Mouse (Mus musculus): ENCODE measurements around the gene Ankrd34c.

Ankrd34c gene

GRCm38 (mm10) chr9:89738295-89738694 lies at the start of gene Ankrd34c:
Gene Ankrd34c (minus strand): TSS chr9:89738475.
- DNase-seq (ENCODE audit: low spot score in 2 of 2): no peak

- DNase-seq (ENCODE audit: low spot score in 2 of 2): no peak
Measured at GRCm38 (mm10) chr9:89787532-89787931, 49.3 kb upstream of the Ankrd34c start.

- no peak for DNase-seq (ENCODE audit: low spot score in 2 of 2)
Measured at GRCm38 (mm10) chr9:89781395-89781927, 43.2 kb upstream of the Ankrd34c start.

DNA sequence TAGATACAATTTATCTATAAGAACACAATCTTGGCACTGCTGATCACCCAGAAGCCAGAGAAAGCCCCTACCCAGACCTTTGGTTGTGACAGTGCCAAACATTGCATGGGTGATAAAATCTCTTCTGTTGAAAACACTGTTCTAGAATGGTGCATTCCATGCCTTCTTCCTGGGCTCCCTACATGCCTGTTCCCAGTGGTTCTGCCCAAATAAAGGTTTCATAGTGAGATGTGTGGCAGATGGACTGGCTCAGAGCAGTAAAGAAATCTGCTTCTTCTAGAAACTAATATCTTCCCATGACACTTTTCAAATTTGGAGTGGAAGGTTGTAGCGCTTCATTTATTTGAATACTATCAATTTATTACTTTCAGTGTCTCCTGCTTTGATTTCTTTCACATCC lies 41.0 kb upstream of the Ankrd34c start:
- DNase-seq (ENCODE audit: low spot score in 2 of 2): no peak

- no peak for DNase-seq (ENCODE audit: low spot score in 2 of 2)
Measured at GRCm38 (mm10) chr9:89771153-89771552, 32.9 kb upstream of the Ankrd34c start.

GRCm38 (mm10) chr9:89762017-89762416 lies 23.7 kb upstream of the Ankrd34c start:
- no peak for DNase-seq (ENCODE audit: low spot score in 2 of 2)

GRCm38 (mm10) chr9:89758569-89758968 lies 20.3 kb upstream of the Ankrd34c start:
- DNase-seq (ENCODE audit: low spot score in 2 of 2): no peak

- no peak for DNase-seq (ENCODE audit: low spot score in 2 of 2)
Measured at GRCm38 (mm10) chr9:89758139-89758538, 19.9 kb upstream of the Ankrd34c start.

DNA sequence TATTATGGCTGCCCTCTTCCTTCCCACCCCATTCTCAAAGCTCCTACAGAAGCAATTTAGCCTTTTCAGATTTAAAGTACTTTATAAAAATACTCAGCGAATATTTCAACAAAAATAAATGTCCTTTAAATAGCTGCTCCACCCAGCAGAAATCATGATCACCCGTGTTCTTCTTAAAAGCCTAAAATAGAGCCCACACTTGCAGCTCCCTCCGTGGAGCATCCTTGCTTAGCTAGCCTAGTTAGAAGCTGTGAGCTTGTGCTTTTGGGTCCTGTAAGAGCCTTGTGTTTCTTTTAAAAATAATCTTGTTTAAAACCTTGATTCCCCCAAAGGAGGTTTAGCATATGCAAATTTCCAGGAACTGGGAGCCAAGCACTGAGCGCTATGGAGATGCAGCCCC lies 19.3 kb upstream of the Ankrd34c start:
- no peak for DNase-seq (ENCODE audit: low spot score in 2 of 2)

DNA sequence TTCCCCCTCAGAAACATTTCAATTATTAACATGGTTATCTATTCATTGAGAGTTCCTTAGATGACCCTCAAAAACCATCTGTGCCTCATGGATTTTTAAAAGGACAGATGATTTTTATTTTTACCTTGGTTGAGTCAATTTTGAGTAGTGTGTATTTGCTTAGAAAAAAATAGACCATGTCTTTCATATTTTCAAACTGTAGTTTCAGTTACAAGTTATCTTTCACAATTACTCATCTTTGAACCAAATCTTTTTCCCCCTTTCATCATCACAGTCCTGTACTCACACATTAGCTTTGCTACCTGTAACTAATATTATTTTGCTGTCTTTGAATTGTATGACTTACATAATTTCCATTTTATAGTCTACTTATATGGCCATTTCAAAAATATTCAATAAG lies 1.8 kb upstream of the Ankrd34c start:
- no peak for DNase-seq (ENCODE audit: low spot score in 2 of 2)

GRCm38 (mm10) chr9:89737888-89738287 lies 387 bp downstream of the Ankrd34c start:
- no peak for DNase-seq (ENCODE audit: low spot score in 2 of 2)

GRCm38 (mm10) chr9:89736932-89737705 lies 1.2 kb downstream of the Ankrd34c start:
- DNase-seq (ENCODE audit: low spot score in 2 of 2): no peak

DNA sequence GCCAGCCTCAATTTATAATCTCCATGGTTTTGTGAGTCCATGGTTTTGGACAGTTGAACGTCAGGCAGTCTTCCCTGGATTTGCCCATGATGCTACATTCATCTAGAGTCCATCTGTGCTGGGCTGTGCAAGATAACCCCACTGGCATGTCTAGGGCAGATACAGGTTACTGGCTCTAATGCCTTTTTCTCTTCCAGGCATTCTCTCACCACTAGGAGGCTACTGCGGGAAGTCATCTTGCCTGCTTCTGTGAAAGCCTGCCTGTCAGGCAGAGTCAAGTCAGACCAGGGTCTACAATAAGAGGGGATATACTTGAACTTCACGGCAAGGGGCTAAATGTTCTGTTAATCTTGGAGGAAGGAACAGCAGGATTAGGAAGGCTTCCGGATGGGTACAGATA lies 31.4 kb downstream of the Ankrd34c start:
- no peak for DNase-seq (ENCODE audit: low spot score in 2 of 2)

DNA sequence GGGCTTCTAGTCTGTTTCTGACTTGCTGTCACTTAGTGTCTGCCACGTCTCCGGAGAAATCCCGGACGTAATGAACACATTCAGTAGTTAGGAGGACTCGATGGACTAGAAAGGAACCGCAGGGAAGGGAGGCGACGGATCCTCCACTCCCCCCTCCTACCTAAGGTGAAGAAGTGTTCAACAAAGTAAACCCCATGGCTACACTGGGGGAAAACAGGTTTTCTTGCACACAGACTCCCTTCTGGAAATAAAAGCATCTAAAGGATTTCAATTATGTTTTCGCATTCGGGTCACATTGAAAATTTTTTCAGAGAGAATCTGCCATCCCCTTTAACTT lies 33.1 kb downstream of the Ankrd34c start:
- DNase-seq (ENCODE audit: low spot score in 2 of 2): no peak

DNA sequence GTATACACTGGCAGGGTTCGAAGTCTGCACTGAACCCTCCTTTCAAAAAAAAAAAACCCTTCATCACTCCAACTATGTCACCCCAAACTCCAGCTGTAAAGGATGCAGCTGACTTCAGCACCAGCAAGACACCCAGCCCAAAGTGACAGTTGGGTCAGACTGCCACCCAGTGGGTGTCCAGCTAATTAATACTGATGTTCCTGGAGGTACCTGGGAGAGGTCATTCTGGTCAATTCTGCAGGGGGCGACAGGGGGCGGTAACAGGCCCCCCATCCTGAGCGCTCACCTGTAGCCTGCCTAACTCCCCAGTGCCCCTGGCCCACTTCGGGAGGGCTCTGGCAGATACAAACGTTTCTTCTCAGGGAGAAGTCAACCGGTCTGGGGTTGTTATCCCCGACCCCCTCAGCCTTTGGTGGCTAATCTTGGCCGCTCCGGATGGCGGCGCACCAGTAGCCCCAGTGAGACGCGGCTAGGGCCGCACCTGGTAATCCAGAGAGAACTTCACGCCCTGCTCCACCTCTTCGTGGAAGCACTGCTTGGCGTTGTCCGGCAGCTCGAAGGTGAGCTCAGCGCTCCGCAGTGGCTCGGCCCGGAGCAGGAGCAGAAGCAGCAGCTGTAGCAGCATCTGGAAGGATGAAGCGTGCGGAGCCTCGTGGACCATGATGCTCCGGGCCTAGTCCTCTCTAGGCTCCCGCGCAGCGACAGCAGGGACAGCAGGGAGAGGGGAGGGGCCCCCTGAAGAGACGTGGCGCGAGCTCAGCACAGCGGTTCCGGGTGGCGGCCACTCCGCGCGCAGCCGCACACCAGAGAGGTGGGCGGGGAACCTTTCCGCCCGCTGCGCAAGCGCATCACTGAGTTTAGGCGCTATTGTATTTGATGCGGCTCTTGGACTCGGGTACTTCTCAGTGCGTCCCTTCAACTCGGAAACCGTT lies 33.7 kb downstream of the Ankrd34c start, which contains the start of gene Tmed3:
Tmed3 (minus strand) TSS at position 804 of the 932 bp plus-strand sequence.
- peak; percentile 76 to 80 for DNase-seq (ENCODE audit: low spot score in 2 of 2)

GRCm38 (mm10) chr9:89700910-89701457 lies 37.3 kb downstream of the Ankrd34c start:
- no peak for DNase-seq (ENCODE audit: low spot score in 2 of 2)

- DNase-seq (ENCODE audit: low spot score in 2 of 2): no peak
Measured at GRCm38 (mm10) chr9:89695143-89695542, 43.1 kb downstream of the Ankrd34c start.

GRCm38 (mm10) chr9:89693670-89694069 lies 44.6 kb downstream of the Ankrd34c start:
- no peak for DNase-seq (ENCODE audit: low spot score in 2 of 2)

GRCm38 (mm10) chr9:89689179-89689578 lies 49.1 kb downstream of the Ankrd34c start:
- no peak for DNase-seq (ENCODE audit: low spot score in 2 of 2)

GRCm38 (mm10) chr9:89687503-89688226 lies 50.6 kb downstream of the Ankrd34c start:
- DNase-seq (ENCODE audit: low spot score in 2 of 2): peak in 1 of 2 experiments; percentile 11

DNA sequence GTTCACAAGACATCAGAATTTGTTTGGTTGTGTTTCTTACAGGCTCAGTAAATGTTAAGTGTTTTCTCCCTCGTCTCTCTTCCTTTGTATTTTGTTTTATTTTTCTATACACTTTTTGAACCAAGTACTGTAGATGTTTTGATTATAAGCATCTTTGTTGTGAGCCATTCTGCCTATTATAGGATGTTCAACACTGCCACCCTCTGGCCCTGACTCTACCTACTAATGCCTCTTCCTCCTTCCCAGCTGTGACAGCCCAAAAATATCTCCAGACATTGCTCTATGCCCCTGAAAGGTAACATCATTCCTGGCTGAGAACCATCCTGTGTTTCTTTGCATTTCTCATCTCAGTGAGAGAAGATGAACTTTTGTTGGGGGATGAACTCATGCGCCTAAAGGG lies 52.0 kb downstream of the Ankrd34c start:
- DNase-seq (ENCODE audit: low spot score in 2 of 2): no peak

Data from spleen, postnatal 14 days (tissue).